Mouse (Mus musculus) MN1 (cell line): ENCODE measurements around the gene Hsd3b7.

Experiments
- DNase-seq: peaks from one replicate; pipeline ENCODE4 v3.0.0-alpha.2; 2016; ENCODE audit warnings: low spot score

Hsd3b7 gene

DNA sequence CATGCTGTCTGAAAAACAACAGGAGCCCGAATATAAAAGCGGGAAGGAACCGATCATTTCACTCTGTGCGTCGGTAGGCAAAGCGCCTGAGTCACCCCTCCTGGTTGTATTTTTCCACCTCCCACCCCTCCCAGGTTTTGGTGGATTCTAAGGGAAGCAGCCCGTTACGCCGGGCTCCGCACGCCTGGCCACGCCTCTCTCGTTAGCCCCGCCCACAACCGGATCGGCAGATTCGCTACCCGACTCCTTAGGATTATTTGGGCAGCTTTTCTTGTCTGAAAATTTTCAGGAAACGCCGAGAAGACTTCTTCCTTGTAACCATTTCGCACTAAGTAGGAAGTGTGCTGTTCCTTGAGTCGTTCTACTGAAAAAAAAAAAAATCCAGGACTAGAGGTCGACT lies 24.0 kb upstream of the Hsd3b7 start, which contains the start of gene Setd1a:
TSS of gene Setd1a (plus strand) at position 245 of the 400 bp plus-strand sequence.
- DNase-seq, result peak; percentile 92

DNA sequence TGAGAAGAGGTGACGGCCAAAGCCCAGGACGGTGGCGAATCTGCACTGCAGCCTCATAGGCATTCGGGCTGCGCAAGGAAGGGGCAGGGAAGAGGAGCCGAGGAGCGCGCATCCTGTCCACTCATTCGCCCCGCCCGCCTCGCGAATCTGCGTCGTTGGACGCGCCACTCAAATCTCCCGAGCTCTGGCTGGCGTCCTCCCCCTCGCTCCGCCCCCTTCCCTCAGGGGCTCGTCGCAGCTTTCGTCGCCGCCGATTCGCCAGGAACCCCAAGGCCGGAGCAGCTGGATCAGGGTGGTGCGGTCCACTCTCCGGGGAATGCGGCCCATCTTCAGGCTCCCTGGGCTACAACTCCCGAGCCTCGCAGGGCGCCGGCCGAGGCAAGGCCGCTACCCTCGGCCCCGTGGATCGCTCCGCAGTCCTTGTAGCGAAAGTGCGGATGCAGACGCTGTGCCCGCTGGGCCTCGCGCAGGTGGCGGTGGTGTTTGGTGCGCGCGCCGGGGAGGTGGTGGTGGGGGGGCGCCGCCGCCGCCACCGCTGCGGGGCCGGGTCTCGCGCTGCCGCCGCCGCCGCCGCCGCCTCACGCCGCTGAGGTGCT lies 23.4 kb upstream of the Hsd3b7 start:
- peak; percentile 98 for DNase-seq

DNA sequence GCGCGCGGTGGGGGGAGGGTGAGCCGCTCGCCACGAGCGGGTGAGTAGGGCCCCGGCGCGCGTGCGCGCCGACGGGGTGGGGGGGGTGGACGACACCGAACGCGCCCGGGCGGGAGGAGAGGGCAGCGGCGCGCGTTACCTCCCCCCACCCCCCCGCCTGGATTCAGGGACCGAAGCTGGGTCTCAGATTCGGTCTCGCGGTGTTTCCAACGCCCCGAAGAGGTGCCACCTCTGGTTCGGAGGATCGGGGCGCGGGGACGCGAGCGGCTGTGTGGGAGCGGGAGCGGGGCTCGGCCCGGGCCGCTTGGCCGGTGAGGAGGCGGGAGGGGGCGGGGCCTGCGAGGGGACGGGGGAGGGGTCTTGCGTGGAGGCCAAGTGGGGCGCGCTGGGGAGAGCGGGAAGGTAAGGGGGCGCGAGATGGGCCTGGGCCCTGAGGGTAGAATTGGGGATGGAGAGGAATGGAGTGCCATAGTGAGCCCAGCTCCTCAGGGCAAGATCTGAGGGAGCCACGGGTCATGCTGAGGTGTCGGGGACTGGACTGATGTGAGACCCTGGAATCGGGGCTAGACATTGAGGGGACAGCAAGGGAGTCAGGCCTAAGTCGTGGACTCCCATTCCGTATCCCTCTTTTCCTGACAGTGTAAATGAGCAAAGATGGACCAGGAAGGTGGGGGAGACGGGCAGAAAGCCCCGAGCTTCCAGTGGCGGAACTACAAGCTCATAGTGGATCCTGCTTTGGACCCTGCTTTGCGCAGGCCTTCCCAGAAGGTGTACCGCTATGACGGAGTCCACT lies 22.7 kb upstream of the Hsd3b7 start:
- DNase-seq, result peak; percentile 81

DNA sequence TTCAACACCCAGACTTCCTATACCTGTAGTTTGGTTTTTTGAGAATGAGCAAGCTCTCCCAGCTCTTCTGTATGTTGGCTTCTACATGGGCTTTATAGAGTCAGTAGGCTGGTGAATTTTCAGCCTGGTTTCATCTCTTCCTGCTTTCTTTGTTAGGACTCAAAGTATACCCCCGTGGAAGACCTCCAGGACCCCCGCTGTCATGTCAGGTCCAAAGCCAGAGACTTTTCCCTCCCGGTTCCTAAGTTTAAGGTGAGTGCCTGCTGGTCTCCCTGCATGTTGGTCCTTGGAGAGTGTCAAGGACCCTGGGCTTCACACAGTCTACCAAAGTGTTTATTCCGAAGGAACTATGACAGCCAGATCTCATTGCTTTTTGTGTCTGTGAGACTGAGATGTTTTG lies 22.1 kb upstream of the Hsd3b7 start:
- no peak for DNase-seq

DNA sequence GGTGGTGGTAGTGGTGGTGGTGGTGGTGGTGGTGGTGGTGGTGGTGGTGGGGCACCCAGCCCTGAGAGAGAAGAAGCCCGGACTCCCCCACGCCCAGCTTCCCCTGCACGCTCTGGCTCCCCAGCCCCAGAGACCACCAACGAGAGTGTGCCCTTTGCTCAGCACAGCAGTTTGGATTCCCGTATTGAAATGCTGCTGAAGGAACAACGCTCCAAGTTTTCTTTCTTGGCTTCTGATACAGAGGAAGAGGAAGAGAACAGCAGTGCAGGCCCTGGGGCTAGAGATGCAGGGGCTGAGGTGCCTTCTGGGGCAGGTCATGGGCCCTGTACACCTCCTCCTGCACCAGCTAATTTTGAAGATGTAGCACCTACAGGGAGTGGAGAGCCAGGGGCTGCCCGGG lies 15.1 kb upstream of the Hsd3b7 start, which contains the start of gene Gm49388:
TSS of gene Gm49388 (plus strand) at position 301 of the 400 bp plus-strand sequence.
- DNase-seq, result no peak

DNA sequence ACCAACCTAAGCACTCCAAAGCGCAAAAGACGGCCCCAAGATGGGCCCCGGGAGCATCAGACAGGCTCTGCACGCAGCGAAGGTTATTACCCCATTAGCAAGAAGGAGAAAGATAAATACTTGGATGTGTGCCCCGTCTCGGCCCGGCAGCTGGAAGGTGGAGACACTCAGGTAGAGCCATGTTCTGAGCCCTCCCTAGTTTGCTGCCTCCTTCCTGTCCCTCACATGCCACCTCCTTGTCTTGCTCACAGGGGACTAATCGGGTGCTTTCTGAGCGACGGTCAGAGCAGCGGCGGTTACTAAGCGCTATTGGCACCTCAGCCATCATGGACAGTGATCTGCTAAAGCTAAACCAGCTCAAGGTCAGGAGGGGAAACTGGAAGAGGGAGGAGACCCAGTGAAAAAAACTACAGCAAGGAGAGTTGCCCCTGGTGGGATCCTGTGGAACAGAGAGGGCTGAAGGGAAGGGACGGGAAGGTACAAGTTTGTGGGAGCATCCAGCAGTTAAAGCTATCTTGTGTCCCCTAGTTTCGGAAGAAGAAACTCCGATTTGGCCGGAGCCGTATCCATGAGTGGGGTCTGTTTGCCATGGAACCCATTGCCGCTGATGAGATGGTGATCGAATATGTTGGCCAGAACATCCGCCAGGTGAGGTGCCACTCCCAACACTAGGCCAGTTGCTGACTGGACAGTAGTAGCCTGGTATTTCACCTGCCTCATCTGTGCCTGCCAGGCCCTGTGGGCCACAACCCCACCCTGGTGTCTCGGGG lies 3.1 kb upstream of the Hsd3b7 start:
- DNase-seq, result no peak

DNA sequence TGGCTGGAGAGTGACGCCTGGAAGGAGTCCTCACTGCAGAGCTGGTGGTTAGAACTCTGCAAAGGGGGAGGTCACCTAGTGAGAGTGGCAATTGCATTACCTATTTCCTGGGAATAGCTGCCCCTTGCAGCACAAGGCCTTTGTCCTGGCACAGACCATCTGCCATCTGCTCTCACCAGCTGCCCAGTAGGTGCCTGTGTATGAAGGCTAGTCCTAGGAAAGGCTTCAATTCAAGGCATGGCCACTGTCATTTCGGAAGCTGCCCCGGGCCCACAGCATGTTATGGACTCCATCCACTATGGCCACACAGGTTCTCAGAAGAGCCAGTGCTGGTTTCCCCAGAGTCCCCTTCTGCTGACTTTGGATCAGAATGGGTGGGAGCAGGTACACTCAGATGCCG lies 1.8 kb upstream of the Hsd3b7 start:
- DNase-seq, result peak; percentile 46

DNA sequence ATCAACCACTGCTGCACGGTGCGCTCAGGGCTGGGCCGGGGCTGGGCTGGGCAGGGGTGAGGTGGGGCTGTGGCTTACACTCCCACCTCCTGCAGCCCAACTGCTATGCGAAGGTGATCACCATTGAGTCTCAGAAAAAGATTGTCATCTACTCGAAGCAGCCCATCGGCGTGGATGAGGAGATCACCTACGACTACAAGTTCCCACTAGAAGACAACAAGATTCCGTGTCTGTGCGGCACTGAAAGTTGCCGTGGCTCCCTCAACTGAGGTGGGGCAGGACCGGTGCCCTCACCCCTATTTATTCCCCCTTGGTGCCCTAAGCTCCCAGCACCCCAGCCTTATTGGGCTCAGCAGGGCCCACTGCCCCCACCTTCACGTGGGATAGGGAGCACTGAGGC lies 1.2 kb upstream of the Hsd3b7 start:
- DNase-seq, result no peak

DNA sequence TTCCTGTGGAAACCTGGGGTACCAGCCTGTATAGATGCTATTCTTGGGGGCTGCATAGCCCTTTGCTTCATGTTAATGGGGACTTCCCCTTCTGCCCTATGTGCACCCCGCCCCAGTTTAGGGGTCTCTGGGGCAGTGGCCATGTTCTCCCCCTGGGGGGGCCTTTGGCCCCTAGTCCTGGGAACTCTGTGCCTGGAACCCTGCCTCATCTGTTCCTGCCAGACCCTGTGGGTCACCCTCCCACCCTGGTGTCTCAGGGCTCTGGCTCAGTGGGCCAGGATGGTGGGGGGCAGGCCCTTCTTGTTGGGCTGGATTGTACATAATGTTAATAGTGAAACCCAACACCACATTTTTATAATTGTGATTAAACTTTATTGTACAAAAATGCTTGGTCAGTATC lies 666 bp upstream of the Hsd3b7 start:
- no peak for DNase-seq

DNA sequence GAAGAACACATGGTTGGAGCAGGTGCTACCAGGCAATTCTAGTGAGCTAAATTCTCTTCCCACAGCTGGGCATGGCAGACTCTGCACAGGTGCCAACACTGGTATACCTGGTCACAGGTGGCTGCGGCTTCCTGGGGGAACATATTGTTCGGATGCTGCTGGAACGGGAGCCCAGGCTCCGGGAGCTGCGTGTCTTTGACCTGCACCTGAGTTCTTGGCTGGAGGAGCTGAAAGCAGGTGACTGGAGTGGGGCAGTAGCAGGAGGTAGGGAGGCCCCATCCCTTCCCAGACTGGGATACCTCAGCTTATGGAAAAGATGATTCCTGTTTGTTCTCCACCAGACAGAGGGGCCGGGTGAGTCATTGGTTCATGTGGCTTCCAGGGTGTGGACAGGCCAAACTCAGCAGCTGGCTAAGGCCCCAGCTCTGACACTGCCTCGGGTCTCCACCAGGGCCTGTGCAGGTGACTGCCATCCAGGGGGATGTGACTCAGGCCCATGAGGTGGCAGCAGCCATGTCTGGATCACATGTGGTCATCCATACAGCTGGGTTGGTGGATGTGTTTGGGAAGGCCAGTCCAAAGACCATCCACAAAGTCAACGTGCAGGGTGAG lies 712 bp downstream of the Hsd3b7 start:
- DNase-seq, result peak; percentile 73

DNA sequence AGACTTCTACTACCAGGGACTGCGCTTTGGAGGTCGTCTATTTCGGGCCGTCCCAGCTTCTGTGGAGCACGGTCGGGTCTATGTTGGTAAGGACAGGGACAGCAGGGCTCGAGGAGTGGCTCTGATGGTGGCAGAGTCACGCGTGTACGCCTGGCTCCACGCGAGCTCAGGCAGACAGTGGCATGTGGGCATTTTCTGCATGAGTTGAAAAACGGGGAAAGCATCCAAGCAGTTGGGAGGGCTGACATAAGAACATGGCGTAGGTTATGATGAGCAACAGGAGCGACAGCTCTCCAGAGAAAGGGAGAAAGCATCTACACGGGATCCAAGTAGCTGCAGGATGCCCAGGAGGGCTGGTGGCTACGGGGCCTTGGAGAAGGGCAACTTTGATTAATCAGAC lies 1.9 kb downstream of the Hsd3b7 start:
- no peak for DNase-seq

DNA sequence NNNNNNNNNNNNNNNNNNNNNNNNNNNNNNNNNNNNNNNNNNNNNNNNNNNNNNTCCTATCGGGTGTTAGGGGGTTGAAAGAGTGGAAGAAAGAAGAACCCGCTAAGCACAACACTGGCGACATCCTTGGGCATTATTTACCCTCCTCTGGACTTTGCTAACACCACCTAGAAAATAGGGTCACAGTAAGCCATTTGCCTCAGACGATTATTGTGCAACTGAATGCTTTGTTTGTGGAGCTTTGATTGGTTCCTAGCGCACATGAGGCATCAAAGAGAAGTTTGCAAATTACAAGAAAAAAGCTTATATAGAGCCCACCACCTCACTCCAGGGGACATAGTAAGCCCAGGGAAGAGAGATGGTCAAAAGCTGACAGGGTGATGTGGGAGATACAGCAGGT lies 8.4 kb downstream of the Hsd3b7 start:
- no peak for DNase-seq

DNA sequence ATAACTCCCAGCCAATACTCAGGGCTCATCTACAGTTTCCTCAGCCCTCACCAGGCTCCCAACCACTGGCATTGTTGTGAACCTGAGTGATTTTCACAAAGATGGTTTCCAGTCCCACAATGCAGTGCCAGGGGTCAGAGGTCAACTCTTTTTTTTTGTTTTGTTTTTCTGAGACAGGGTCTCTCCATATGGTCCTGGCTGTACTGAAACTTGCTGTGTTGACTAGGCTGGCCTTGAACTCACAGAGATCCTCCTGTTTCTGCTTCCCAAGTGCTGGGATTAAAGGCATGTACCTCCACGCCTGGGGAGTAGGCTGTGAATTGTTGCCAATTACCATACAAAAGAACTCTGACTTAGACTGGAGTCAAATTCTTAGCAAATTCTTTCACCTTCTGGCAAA lies 9.4 kb downstream of the Hsd3b7 start:
- DNase-seq, result no peak

DNA sequence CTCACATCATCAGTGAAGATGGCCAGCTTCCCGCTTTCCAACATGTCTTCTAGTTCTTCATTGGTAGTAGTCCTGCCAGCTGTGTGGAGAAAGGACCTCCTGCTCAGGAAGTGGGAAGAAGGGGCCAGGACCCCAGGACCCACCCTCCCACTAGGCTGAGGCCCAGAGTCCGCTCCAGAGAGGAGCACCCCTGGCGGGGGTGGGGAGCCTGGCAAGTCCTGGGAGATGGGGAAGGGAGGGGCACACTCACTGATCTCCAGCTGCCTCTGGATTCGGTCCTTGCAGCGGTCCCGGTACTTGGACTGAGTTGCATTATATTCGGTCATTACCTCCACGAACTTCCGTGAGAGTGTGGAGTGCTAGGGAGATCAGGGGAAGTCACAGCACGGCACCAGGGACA lies 10.2 kb downstream of the Hsd3b7 start:
- no peak for DNase-seq

DNA sequence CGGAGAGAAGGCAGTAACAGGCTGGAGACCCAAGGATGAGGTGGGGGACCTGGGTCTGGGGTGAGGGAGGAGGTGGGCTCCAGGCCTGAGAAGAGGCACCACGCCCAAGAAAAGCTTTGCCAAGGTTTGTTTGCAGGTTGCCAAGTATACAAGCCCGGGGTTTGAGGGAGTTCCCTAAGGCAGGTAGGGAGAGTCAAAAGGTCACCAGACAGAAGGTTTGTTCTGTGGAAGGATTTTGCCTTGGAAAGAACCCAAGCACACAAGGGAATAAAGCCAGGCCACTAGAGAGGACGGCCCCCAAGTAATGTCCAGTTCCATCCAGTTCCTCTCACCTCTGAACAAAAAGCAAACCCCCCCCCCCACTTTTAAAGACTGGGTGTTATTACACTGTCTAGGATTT lies 10.8 kb downstream of the Hsd3b7 start:
- DNase-seq, result no peak

DNA sequence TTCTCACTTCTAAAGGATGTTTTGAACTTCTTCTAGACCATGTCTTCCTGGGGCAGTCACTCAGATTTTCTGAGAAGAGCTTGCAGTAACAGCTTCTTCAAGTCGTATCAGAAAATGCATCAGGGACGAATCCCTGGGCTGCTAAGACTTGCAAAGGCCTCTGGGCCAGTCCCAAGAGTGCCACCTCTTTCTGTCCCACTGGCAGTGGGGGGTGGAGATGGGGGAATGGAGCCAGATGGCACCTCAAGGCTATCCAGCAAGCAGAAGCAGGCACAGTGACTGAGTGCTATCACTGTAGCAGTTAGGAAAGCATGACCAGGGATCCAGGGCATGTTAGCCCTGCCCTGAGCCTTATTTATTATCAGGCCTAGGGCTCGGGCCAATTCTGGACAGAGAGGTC lies 11.9 kb downstream of the Hsd3b7 start:
- no peak for DNase-seq

DNA sequence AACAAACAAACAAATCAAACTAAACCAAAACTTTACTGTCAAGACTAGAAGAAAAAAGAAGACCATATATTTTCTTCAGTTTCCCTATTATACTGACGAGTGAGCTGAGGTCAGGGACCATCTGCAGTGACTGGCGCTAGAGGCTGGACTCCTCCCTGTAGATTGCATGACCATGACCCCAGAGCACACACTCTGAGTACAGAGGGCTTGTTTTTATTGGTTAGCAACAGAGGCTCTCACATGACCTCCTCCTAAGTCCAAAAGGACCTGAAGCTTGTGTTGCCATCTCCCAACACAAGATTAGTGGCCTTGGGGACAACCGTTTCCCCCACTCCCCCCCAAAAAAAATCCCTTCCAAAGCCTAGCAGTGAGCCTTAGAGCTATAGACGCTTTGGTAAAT lies 13.4 kb downstream of the Hsd3b7 start:
- no peak for DNase-seq

DNA sequence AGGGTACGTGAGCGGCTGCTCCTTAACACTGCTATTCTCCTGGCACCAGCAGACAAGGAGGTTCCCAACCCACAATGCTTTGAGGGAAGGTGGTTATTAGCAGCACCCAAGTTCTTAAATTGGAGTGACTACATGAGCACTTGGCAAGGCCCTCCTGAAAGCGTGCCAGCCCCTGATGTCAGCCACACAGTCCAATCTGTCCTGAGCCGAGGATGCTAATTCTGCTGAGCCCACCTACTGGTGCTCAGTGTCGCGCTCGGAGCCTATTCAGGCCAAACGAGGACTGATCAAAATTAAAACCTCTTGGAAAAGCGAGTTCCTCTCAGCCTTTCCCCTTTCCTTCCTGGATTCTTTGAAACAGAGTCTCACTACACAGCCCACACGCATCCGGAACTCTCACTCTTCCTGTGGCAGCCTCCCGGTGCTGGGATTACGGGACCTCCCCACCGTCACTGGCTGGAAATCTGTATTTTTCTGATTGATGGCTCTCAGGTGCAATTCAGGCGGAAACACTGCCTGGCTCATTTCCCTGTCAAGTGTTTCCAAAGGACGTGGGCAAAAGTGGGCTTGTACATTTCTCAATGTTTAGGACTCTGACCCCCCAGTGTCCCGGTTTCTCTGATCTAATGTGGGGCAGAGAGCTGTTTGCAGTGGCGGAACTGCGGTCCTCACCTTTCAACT lies 14.0 kb downstream of the Hsd3b7 start:
- no peak for DNase-seq

DNA sequence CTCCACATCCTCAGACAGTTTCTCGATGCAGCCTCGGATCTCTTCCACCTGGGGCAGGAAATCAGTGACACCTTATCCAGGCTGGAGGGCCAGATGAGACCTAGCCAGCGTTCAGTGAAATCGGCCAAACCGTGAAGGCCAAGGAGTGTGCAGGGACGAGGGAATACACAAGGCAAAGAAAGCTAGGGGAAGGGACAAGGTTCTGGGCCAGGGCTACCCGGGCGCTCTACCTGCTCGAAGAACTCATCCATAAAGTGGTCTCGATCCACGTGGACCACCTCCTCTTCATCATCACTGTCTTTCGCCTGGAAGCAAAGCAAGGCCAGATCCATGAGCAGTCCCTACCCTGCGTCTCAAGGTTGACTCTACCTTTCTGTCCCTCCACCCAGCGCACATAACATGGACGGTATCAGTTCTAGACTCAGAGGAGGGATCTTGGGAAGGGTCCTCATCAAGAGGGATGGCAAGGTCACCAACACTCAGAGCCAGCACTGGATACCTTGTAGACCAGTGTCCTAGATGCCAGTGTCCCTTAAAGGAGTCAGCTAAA lies 14.8 kb downstream of the Hsd3b7 start:
- no peak for DNase-seq

DNA sequence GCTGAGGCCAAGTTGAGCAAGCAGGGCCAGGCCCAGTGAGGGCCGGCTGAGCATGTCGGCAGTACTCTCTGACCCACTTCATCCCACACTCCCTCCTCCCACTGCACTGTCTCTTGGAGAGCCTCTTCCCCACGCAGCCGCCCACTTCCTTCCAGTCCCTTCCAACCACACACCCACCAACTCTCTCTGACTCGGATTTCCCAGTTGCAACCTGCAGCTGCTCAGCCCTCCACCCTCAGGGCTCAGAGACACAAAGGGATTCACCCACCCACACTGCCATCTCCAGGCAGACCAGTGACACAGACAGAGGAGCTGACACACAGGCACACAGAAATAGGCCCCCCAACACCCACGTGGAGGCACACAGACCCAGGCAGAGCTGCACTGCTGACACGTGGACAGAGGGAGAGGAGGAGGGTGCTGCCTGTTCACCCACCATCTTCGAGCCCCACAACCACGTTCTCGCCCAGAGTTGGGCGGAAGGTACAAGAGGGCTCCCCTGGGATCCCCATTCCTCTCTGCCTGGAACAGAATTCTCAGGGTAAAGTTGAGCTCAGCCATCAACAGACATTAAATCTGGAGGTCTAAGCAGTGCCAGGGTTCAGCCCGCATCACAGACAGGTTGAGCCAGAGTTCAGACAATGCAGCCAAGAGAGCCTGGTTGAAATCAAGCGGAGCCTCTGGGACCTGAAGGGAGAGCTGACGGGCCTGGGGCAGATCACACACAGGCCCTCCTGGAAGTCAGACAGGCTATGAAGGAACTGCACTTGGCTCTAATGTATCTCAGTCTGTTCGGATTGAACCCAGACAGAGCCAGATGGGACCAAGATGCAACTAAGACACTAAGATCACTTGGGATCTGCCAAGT lies 15.8 kb downstream of the Hsd3b7 start:
- DNase-seq, result peak; percentile 12

DNA sequence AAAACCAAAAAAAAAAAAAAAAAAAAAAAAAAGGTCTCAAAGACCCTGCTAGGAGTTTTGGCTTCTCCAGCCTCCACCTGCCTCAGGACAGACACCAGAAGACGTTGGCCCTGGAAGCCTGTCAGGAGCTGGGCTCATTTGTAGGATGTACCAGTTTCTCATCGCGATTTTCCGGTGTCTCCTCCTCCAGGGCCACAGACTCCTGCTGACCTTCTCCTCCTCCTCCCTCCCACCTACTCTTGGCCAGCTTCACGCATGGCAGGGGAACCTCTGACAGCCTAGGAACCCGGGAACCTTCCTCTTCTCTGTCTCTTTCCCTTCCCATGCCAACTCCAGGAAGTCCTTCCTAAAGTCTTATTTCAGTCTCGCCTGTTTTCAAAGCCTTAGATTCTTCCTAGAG lies 16.6 kb downstream of the Hsd3b7 start:
- DNase-seq, result no peak
